Mouse (Mus musculus) Muller cell, postnatal 12 days (primary cell): Measurements from ENCODE around the gene Btbd35f29.
"Not testable (repeated sequence)": the region's sequence is repeated elsewhere in the genome, so short reads cannot be mapped to it uniquely, and the experiment has no call there.

ENCODE experiments used
- DNase-seq: peaks from one replicate; pipeline ENCODE4 v3.0.0-alpha.2; 2015; ENCODE audit errors: inconsistent ontology term

Gene Btbd35f29

GRCm38 (mm10) chrX:31117374-31117773 lies at the start of gene Btbd35f29:
Btbd35f29 (plus strand) TSS chrX:31117674.
- DNase-seq: not testable (repeated sequence)

- not testable (repeated sequence) for DNase-seq
Observed at GRCm38 (mm10) chrX:31141416-31141815, 23.9 kb downstream of the Btbd35f29 start.

GRCm38 (mm10) chrX:31145144-31145543 lies 27.7 kb downstream of the Btbd35f29 start:
- DNase-seq: not testable (repeated sequence)

GRCm38 (mm10) chrX:31145835-31146234 lies 28.4 kb downstream of the Btbd35f29 start:
- DNase-seq: not testable (repeated sequence)

GRCm38 (mm10) chrX:31158534-31159085 lies 41.1 kb downstream of the Btbd35f29 start:
- not testable (repeated sequence) for DNase-seq

- not testable (repeated sequence) for DNase-seq
Observed at GRCm38 (mm10) chrX:31159450-31160322, 42.2 kb downstream of the Btbd35f29 start.

- not testable (repeated sequence) for DNase-seq
Observed at GRCm38 (mm10) chrX:31160554-31160953, 43.1 kb downstream of the Btbd35f29 start.

GRCm38 (mm10) chrX:31162638-31163037 lies 45.2 kb downstream of the Btbd35f29 start:
- DNase-seq: not testable (repeated sequence)

- DNase-seq: not testable (repeated sequence)
Observed at GRCm38 (mm10) chrX:31165193-31165592, 47.7 kb downstream of the Btbd35f29 start.
